Mouse (Mus musculus) spleen, adult 2 months (tissue): ENCODE results near the gene Cdip1. TPM values are rescaled to one million over a fixed set of nuclear protein-coding genes. Genes with fewer than 3 reads are reported as not detected.
"Not testable (repeated sequence)": the region's sequence is repeated elsewhere in the genome, so short reads cannot be mapped to it uniquely, and the experiment has no call there.

Experiments
- DNase-seq, 2 experiments: peaks; one replicate each; pipeline versions ENCODE4 v3.0.0 to v3.0.0-alpha.2; 2012 to 2021; ENCODE audit warnings: low spot score in 2 of 2, low read depth in 1 of 2
- H3K27ac ChIP-seq: fragments of 200-500 bp; 2 replicates; pipeline ENCODE4 v1.5.1; 2012; ENCODE audit warnings: low read length, inconsistent platforms; ENCODE audit not compliant: insufficient read depth
- H3K27me3 ChIP-seq: fragments of 200-500 bp; 2 replicates; pipeline ENCODE4 v1.6.1; 2012; ENCODE audit warnings: mild to moderate bottlenecking, moderate library complexity, low read length, inconsistent platforms; ENCODE audit not compliant: control insufficient read depth, insufficient read depth
- H3K36me3 ChIP-seq: fragments of 200-500 bp; 2 replicates; pipeline ENCODE4 v1.6.1; 2012; ENCODE audit warnings: mild to moderate bottlenecking, low read length, inconsistent platforms; ENCODE audit not compliant: control insufficient read depth, insufficient read depth
- H3K4me1 ChIP-seq: fragments of 200-500 bp; 2 replicates; pipeline ENCODE4 v1.6.1; 2011; ENCODE audit warnings: inconsistent platforms; ENCODE audit not compliant: control insufficient read depth, insufficient read depth, insufficient read length
- H3K4me3 ChIP-seq: fragments of 200-500 bp; 2 replicates; pipeline ENCODE4 v1.5.1; 2011; ENCODE audit warnings: mild to moderate bottlenecking, inconsistent platforms; ENCODE audit not compliant: insufficient read depth, insufficient read length; ENCODE audit errors: extremely low read depth
- CTCF ChIP-seq: fragments of 200-500 bp; IDR thresholded peaks from 2 replicates; pipeline ENCODE4 v1.5.1; 2011; ENCODE audit warnings: mild to moderate bottlenecking, inconsistent platforms; ENCODE audit not compliant: insufficient read depth, insufficient read length, insufficient replicate concordance; ENCODE audit errors: extremely low read depth
- POLR2A ChIP-seq: fragments of 200-500 bp; IDR thresholded peaks from 2 replicates; pipeline ENCODE4 v1.6.1; 2011; ENCODE audit warnings: low read depth, low read length, inconsistent platforms
- WGBS: fragments of 180-500 bp; shearing (Covaris S2); methylation state at CpG from one replicate; pipeline ENCODE4 v1.1.7; 2018; 5-methylcytosine and 5-hydroxymethylcytosine counted together
- polyA plus RNA-seq: library from polyadenylated mRNA; depleted of rRNA; stranded (reverse); fragments of >200 nt; gene quantifications from 2 replicates; pipeline ENCODE4 v1.2.3, GENCODE M21; 2012

The Cdip1 gene
- polyA plus RNA-seq, 1 experiment = 40.4 TPM

- H3K27me3 ChIP-seq = no peaks in the 10 kb centered on the region
- TF ChIP-seq POLR2A (no peak), CTCF (no peak)
- H3K4me1 ChIP-seq = no peaks in the 10 kb centered on the region
- 87% methylated on average over 5 of the region's 5 CpGs for WGBS
- no peak overlapping the region for H3K27ac ChIP-seq
- H3K36me3 ChIP-seq = no peaks in the 10 kb centered on the region
- no peak for DNase-seq
- no peak overlapping the region for H3K4me3 ChIP-seq
Measured at GRCm38 (mm10) chr16:4827639-4828038, 37.5 kb upstream of the Cdip1 start.

DNA sequence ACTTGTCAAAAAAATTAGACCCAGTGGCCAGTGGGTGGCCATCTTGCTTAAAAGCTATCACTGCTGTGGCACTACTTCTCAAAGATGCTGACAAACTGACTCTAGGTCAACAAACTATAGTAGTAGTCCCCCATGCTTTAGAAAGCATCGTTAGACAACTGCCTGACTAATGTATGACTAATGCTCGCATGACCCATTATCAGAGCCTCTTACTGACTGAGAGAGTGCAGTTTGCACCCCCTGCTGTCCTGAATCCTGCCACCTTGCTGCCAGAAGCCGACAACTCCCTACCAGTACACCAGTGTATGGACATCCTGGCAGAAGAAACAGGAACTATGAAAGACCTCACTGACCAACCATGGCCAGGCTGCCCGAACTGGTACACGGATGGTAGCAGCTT lies 34.4 kb upstream of the Cdip1 start:
- not testable (repeated sequence) for H3K4me1 ChIP-seq, H3K36me3 ChIP-seq, DNase-seq, H3K4me3 ChIP-seq, H3K27me3 ChIP-seq, H3K27ac ChIP-seq
- WGBS = 85% methylated on average over 5 of the region's 5 CpGs

- Histone ChIP-seq H3K27me3 (no peaks in the 10 kb centered on the region), H3K4me3 (no peak overlapping the region), H3K27ac (no peak overlapping the region), H3K4me1 (no peaks in the 10 kb centered on the region), H3K36me3 (no peaks in the 10 kb centered on the region)
- WGBS = 98% methylated on average over 3 of the region's 3 CpGs
- no peak for DNase-seq
- TF ChIP-seq CTCF = no peak
- no peak for TF ChIP-seq POLR2A
Measured at GRCm38 (mm10) chr16:4818349-4818748, 28.3 kb upstream of the Cdip1 start.

GRCm38 (mm10) chr16:4796631-4797030 lies 6.5 kb upstream of the Cdip1 start:
- no peak overlapping the region for H3K4me3 ChIP-seq
- TF ChIP-seq CTCF (no peak), POLR2A (no peak)
- 90% methylated on average over 4 of the region's 4 CpGs for WGBS
- no peaks in the 10 kb centered on the region for H3K36me3 ChIP-seq
- no peaks in the 10 kb centered on the region for H3K27me3 ChIP-seq
- H3K4me1 ChIP-seq = no peaks in the 10 kb centered on the region
- no peak for DNase-seq
- no peak overlapping the region for H3K27ac ChIP-seq

DNA sequence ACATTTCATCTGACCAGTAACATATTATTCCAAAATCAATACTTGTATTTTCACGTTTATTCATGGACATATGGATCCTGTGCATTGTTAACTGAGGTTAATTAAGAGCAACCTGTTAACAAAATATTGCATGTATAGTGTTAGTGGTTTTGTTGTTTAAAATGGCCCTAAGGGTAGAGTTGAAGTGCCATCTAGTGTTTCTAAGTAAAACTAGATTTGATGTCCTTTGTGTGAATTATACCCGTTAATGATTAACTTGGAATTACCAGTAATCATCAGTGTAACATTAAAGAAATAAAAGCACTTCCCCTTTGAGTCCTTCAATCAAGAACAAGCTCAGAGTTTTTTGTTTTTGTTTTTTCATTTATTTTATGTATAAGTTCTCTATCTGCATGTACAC lies 1.2 kb upstream of the Cdip1 start:
- WGBS = 31% methylated on average over 2 of the region's 2 CpGs
- H3K4me1 ChIP-seq = peaks cover 4% of the 10 kb centered on the region; the same call in 1 of the 2 replicates
- peaks cover 2% of the 10 kb centered on the region; the same call in 1 of the 2 replicates for H3K36me3 ChIP-seq
- TF ChIP-seq CTCF = no peak
- no peak for DNase-seq
- H3K27me3 ChIP-seq = no peaks in the 10 kb centered on the region
- H3K4me3 ChIP-seq = no peak overlapping the region
- H3K27ac ChIP-seq = no peak overlapping the region

GRCm38 (mm10) chr16:4789311-4789768 lies 752 bp downstream of the Cdip1 start:
- DNase-seq = peak in 1 of 2 experiments; percentile 21
- TF ChIP-seq POLR2A (no peak), CTCF (no peak)
- Histone ChIP-seq H3K27me3 (no peaks in the 10 kb centered on the region), H3K27ac (peak overlapping the region; percentile 9; the same call in 1 of the 2 replicates), H3K4me3 (peak overlapping the region; percentile 95), H3K4me1 (peaks cover 4% of the 10 kb centered on the region; the same call in 1 of the 2 replicates), H3K36me3 (peaks cover 2% of the 10 kb centered on the region; the same call in 1 of the 2 replicates)
- WGBS = 3% methylated on average over 29 of the region's 29 CpGs

GRCm38 (mm10) chr16:4788176-4788575 lies 1.9 kb downstream of the Cdip1 start:
- H3K27ac ChIP-seq = no peak overlapping the region
- H3K27me3 ChIP-seq = no peaks in the 10 kb centered on the region
- DNase-seq = no peak
- peaks cover 4% of the 10 kb centered on the region; the same call in 1 of the 2 replicates for H3K4me1 ChIP-seq
- peaks cover 2% of the 10 kb centered on the region; the same call in 1 of the 2 replicates for H3K36me3 ChIP-seq
- H3K4me3 ChIP-seq = no peak overlapping the region
- no peak for TF ChIP-seq CTCF
- TF ChIP-seq POLR2A = no peak
